Mouse (Mus musculus): ENCODE results near the gene Cep95.

Cep95 gene

GRCm38 (mm10) chr11:106814601-106815320 lies 25.7 kb downstream of the Cep95 start:
- peak; percentile 99 for DNase-seq (ENCODE audit: low read depth, low spot score)

- peak; percentile 81 for DNase-seq (ENCODE audit: low read depth, low spot score)
These were observed 26.3 kb downstream of the Cep95 start for GRCm38 (mm10) chr11:106815331-106815730.

DNA sequence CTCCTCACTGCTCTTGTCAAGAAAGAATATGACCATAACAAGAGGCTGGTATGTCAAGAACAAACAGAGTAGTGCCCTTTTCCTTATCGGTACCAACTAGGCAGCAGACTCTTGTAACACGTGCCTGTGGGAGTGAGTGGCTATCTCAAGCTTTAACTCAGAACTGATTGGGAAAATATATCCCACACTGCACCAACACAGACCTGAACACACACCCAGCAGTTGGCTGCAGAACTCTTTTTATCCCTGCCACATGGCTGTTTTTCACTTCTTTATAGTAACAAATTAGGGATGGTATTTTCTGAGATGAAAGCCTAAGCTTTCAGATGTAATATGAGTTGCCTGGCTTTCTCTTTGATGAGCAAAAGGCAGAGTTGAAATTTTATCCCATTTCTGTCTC lies 26.7 kb downstream of the Cep95 start:
- peak; percentile 45 for DNase-seq (ENCODE audit: low read depth, low spot score)

GRCm38 (mm10) chr11:106816316-106816715 lies 27.3 kb downstream of the Cep95 start:
- DNase-seq (ENCODE audit: low read depth, low spot score) = no peak

GRCm38 (mm10) chr11:106817156-106817555 lies 28.1 kb downstream of the Cep95 start:
- peak; percentile 62 for DNase-seq (ENCODE audit: low read depth, low spot score)

- peak; percentile 89 for DNase-seq (ENCODE audit: low read depth, low spot score)
These were observed 28.8 kb downstream of the Cep95 start for GRCm38 (mm10) chr11:106817808-106818207.

DNA sequence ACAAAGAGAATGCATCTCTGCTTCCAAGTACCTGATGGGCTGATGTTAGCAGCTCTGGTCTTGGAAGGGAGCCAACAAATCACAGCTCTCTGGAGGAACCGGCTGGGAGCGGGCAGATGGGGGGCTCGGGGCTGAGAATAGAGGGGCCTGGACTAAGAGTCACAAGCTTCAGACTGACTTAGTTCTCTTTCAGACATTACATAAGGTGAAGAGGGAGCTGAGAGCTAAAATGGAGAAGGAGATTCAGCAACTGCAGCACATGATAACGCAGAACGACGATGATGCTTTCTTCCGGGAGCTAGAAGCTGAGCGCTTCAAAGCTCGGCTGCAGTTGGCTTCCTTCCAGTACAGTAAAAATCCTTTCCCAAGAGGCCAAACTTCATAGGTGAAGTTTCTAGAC lies 29.3 kb downstream of the Cep95 start:
- DNase-seq (ENCODE audit: low read depth, low spot score) = peak; percentile 76

GRCm38 (mm10) chr11:106819595-106819994 lies 30.5 kb downstream of the Cep95 start:
- peak; percentile 68 for DNase-seq (ENCODE audit: low read depth, low spot score)

DNA sequence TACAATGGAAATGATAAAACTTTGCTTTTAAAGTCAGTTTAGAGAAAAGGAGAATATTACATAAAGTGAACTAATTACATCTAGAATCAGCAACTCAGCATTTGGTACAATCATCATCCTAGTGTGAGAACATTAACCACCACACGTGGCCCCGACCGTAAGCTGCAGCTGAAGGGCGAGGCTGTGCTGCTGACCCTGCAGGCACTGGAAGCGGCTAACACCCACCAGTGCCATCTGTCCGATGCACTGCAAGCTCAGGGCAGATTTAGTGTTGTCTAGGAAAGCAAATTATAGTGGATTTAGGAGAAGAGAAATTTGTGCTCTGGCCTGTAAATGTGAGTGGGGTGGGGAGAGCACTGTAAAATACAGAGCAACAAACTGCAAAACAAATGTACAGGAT lies 31.2 kb downstream of the Cep95 start:
- peak; percentile 76 for DNase-seq (ENCODE audit: low read depth, low spot score)

GRCm38 (mm10) chr11:106820972-106821371 lies 31.9 kb downstream of the Cep95 start:
- peak; percentile 65 for DNase-seq (ENCODE audit: low read depth, low spot score)

DNA sequence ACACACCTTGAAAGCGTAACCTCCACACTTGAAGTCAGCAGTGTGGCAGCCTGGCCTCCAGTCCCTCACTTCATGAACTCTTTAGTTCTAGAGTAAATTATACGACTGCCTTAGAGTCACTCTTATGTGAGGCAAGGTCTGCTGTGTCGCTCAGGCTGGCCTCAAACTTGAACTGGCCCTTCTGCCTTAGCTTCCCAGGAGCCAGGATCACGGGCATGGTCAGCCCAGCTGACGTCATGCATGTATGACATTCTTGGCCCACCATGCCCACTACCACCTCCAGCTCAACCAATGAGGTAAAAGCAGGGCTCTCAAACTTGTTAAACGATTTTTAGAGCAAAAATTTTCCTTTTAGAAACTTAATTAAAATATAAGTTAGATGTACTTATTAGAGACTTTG lies 32.3 kb downstream of the Cep95 start:
- DNase-seq (ENCODE audit: low read depth, low spot score) = no peak

DNA sequence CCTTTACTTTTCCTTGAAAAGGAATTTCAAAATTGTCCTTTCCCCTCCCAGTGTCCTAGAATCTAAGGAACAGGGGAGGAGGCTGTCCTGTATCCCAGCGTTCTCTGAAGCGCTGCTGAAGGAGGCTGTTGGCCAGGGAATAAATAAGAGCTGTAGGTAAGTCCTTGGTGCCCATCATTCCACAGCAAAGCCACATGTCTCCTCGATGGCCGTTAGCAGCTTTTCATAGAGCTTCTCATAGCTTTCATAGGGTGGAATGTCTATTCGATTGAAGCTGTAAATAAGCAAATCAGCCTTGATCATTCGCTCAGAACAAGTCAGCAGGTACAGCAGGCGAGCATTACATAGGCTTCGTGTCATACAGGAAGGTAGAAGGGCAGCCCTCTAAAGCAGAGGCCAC lies 33.4 kb downstream of the Cep95 start:
- peak; percentile 71 for DNase-seq (ENCODE audit: low read depth, low spot score)

DNA sequence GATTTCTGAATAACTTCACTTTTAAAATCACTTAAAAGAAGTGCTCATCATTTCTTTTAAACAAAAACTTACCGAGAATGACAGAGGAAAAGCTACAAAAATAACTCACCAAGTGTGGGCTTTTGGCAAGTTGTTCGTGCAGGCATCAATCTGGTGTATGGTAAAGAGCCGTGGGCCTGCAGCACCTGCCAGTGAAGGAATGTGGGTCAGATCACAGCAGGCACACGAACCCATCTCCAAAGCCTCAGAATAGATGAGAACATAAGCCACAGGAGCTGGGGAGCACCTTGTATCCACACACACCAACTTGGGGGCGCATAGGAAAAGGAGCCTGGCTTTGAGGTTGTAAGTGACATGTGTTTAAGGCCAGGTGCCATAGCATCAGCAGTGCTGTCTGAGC lies 33.9 kb downstream of the Cep95 start:
- DNase-seq (ENCODE audit: low read depth, low spot score) = peak; percentile 99

DNA sequence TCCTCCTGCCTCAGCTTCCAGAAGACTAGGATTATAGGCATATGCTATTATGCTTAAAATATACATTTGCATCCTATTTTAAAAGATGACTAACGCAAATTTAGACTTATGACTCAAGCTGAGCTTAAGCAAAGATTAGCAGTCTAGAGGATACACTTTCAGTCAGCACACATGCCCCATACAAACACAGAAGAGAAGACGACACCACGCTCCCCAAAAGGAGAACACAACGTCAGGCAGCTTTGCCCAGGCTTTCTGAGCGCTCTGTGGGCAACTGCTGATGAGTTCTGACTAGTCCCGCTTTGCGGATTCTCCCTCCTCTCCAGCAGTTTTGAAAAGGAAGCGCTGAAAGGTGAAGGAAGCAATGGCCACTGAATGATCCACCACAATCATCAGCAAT lies 34.7 kb downstream of the Cep95 start:
- peak; percentile 66 for DNase-seq (ENCODE audit: low read depth, low spot score)

DNA sequence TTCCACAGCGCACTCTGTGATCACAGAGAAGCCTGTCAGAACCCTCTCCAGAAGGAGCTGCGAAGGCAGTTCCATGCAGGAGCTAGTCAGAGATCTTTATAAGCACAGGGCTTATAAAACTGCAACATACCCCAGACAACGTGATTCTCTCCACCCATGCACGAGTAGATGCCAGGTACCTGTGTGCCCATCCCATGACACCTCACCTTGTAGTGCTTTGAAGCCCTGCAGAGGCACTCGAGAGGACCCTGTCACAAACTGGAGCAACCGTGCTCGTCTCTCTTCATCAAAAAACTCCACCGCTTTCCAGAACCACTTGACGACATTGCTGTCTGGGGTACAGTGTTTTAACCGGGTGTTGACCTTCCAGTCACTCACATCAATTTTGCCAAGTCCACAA lies 35.4 kb downstream of the Cep95 start:
- peak; percentile 27 for DNase-seq (ENCODE audit: low read depth, low spot score)

DNA sequence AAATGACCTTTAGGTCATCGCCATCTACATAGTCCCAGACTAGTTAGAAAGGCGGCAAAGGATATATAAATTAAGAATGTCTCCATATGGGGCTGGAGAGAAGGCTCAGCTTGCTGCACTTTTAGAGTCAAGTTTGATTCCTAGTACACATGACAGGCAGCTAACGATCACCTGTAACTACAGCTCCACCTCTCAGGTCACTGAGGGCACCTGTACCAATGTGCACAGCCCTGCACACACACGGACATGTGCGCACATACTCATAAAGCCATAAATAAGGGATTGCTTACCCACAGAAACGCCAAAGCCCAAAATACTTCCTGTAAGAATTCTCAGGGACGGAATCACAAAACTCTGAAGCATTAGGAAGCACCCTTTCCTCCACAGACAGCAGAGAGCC lies 39.0 kb downstream of the Cep95 start:
- DNase-seq (ENCODE audit: low read depth, low spot score) = no peak

DNA sequence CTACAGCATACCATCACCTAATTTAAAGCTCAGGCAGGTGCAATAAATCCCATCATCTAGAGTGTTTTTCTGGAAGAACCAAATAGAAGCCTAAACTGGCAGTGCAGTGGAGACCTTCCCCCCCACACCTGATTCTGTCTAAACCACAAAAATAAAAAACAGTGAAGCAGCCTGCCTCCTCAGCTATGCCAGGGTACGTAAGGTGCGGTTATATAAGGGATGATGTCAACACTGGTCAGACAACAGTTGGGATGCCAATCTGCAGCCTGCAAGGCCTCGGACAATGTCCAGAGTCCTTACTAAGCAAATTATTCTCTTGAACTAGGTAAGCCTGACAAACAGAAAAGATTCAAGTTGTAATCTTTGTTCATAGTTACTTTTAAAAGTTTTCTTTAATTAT lies 53.0 kb downstream of the Cep95 start:
- DNase-seq (ENCODE audit: low read depth, low spot score) = peak; percentile 91

DNA sequence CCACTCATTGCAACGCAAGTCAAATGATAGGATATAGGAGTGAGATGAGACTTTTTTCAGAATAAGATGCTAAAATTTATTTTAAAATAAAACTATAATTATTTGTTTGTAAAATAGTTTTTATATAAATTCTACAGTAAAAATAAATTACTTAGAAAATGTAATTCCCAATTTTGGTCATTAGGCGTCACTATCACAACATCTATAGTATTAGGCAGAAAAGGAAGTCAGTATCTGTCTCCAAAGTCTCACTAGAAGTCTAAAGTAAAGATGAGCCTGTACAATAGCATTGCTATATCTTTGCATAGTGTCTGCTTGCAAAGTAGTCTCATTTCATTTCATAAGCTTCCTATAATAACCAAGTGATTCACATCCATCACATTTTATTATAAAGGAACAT lies 62.4 kb downstream of the Cep95 start:
- peak; percentile 56 for DNase-seq (ENCODE audit: low read depth, low spot score)
